Mouse (Mus musculus): Measurements from ENCODE around the gene Slc37a1. TPM values are rescaled to one million over a fixed set of nuclear protein-coding genes. Genes with fewer than 3 reads are reported as not detected.

The Slc37a1 gene
- total and polyA plus RNA-seq, 3 experiments, result 1.9 to 6.6 (median 2.2) TPM

DNA sequence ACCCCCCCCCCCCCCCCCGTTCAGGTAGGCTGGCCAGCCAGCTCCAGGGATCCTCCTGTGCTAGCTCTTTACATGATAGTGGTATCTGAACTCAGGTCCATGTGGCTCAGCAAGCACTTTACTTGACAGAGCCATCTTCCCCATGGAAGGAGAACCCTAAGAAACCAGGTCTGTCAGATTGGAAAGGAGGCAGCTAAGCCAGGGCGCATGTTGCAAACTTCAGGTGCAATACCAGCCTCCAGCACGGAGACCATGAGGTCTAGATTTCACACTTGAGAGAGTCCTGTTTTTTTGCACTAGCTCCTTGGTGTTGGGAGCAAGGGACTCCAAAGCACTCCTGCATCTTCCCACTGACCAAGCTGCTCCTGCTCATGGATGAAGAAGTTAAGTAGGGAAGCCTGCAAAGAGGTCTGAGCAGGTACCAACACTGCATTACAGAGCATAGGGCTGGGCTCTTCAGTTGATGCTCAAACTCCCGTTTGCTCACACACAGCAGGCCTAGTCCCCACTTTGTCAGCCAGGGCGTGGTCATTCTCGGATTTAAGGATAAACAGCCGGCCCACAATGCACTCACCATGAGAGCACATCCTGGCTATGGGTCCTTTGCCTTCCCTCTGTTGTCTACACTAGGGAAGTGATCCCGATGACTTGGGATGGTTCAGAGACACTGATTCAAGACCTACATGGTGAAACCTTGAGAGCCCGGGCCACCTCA lies 10.2 kb upstream of the Slc37a1 start:
- Histone ChIP-seq H3K4me1 (ENCODE audit: control insufficient read depth in 1 of 2, insufficient read depth in 2 of 2) (peaks cover 3 to 5% of the 10 kb centered on the region in 2 experiments; a peak in 2 of 4 replicates), H3K4me3 (replicated peaks in 1 of 3; ENCODE audit: low read depth in 2 of 3, low read length in 2 of 3, poor library complexity in 1 of 3) (no peak overlapping the region), H3K9ac (ENCODE audit: insufficient read depth, low read depth) (no peak overlapping the region), H3K79me2 (replicated peaks; ENCODE audit: control insufficient read depth, extremely low read depth, insufficient read depth, poor library complexity, severe bottlenecking) (no peaks in the 10 kb centered on the region), H3K9me3 (replicated peaks; ENCODE audit: low read length) (no peaks in the 10 kb centered on the region), H3K27me3 (replicated peaks) (peaks cover 11% of the 10 kb centered on the region), H3K27ac (ENCODE audit: insufficient read depth, low read depth) (no peak overlapping the region), H3K36me3 (replicated peaks in 1 of 2; ENCODE audit: control insufficient read depth in 1 of 2, insufficient read depth in 1 of 2, low read length in 1 of 2) (no peaks in the 10 kb centered on the region), H3K4me2 (ENCODE audit: insufficient read depth, low read depth, poor library complexity, severe bottlenecking) (no peak overlapping the region)
- in situ Hi-C loops (cut with MboI; ENCODE audit: low pct_ligation_motif_present, low pct_unique_long_range_greater_than_20kb, low sequenced_read_pairs) (no loop called here), dilution Hi-C loops (cut with MboI; ENCODE audit: extremely low pct_ligation_motif_present, extremely low pct_unique_long_range_greater_than_20kb, low sequenced_read_pairs) (no loop called here)
- TF ChIP-seq CHD1 (IDR thresholded peaks at IDR 0.05; ENCODE audit: low read depth, low read length) (no peak), JUND (conservative IDR thresholded peaks at IDR 0.05; ENCODE audit: low read depth, low read length) (no peak), IRF4 (IDR thresholded peaks at IDR 0.05; ENCODE audit: low read depth, low read length) (no peak), MAFK (IDR thresholded peaks at IDR 0.05; ENCODE audit: insufficient replicate concordance, low read length) (no peak)
- no peak for DNase-seq (ENCODE audit: extremely low read depth)

DNA sequence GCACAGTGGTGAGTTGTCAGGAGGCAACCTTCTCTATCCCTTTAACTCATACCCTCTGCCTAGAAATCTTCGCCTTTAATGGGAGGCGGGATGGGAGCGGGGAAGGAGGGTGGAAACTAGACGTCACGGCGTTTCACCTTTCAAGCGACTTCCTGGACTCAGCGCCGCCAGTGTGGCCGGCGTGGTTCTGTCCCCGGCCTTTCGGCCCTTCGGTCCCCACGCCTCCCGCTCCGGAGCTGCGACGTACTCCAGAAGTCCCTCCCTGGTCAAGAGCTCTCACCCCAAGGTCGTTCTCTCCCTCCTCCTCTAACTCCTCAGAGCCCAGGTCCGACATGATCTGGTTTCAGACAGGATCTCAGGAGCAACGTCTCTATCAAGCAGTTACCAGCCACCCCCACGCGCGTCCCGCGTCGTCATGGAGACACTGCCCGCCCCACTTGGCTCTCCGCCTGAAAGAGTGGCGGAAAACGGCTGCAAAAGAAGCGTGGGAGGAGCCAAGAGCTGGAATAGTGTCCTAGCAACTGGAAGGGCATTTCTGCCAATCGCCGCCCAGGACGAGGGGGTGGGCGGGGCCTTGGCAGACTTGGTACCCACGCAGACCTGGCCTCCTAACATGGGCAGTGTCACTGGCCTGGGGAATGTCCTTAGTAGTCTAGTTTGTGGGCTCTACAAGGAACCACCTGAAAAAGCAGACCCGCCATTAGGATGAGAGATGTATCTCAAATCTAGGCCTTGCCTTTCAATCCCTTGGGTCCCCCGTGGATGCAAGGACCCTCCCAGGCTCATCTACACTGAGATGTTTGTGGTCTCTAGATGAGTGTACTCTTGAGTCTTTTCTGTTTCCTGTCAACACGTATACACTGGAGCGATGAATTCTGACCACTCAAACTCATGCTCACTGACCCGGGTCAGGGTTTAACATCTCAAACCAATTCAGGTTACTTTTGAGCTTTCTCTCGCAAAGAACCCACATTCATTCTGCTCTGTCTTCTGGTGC lies 9.4 kb upstream of the Slc37a1 start, which contains the start of gene Rsph1:
Gene Rsph1, minus strand, starts transcription at position 462 of the 997 bp plus-strand sequence.
- no peaks in the 10 kb centered on the region for H3K79me2 ChIP-seq (replicated peaks; ENCODE audit: control insufficient read depth, extremely low read depth, insufficient read depth, poor library complexity, severe bottlenecking)
- dilution Hi-C loops (cut with MboI; ENCODE audit: extremely low pct_ligation_motif_present, extremely low pct_unique_long_range_greater_than_20kb, low sequenced_read_pairs), result no loop called here
- no peak within 1 kb of the TSS for H3K4me2 ChIP-seq (ENCODE audit: insufficient read depth, low read depth, poor library complexity, severe bottlenecking)
- H3K27ac ChIP-seq (ENCODE audit: insufficient read depth, low read depth), result no peak within 1 kb of the TSS
- H3K4me1 ChIP-seq (ENCODE audit: control insufficient read depth in 1 of 2, insufficient read depth in 2 of 2), result peaks cover 3 to 5% of the 10 kb centered on the region in 2 experiments; a peak in 2 of 4 replicates
- H3K36me3 ChIP-seq (replicated peaks in 1 of 2; ENCODE audit: control insufficient read depth in 1 of 2, insufficient read depth in 1 of 2, low read length in 1 of 2), result no peaks in the 10 kb centered on the region
- in situ Hi-C loops (cut with MboI; ENCODE audit: low pct_ligation_motif_present, low pct_unique_long_range_greater_than_20kb, low sequenced_read_pairs), result no loop called here
- H3K9ac ChIP-seq (ENCODE audit: insufficient read depth, low read depth), result no peak within 1 kb of the TSS
- TF ChIP-seq SIN3A (IDR thresholded peaks at IDR 0.05; ENCODE audit: low read length), result no peak
- no peak for TF ChIP-seq ETS1 (conservative IDR thresholded peaks at IDR 0.05; ENCODE audit: low read depth, low read length)
- TF ChIP-seq BHLHE40 (IDR thresholded peaks at IDR 0.05; ENCODE audit: low read depth, low read length), result no peak
- TF ChIP-seq ZC3H11A (IDR thresholded peaks at IDR 0.05; ENCODE audit: low read depth, low read length), result no peak
- TF ChIP-seq MXI1 (IDR thresholded peaks at IDR 0.05; ENCODE audit: low read depth, low read length), result no peak
- no peak for TF ChIP-seq SMC3 (IDR thresholded peaks at IDR 0.05; ENCODE audit: low read depth, low read length)
- TF ChIP-seq EP300 (IDR thresholded peaks at IDR 0.05; ENCODE audit: low read length), result no peak
- TF ChIP-seq USF2 (conservative IDR thresholded peaks at IDR 0.05; ENCODE audit: low read depth, low read length), result no peak
- TF ChIP-seq TBP (conservative IDR thresholded peaks at IDR 0.05; ENCODE audit: low read depth, low read length), result no peak
- no peak for TF ChIP-seq ZMIZ1 (IDR thresholded peaks at IDR 0.05; ENCODE audit: low read depth, low read length)
- no peak for TF ChIP-seq ELF1 (IDR thresholded peaks at IDR 0.05; ENCODE audit: low read depth, low read length)
- TF ChIP-seq ZNF384 (IDR thresholded peaks at IDR 0.05; ENCODE audit: low read depth, low read length), result no peak
- TF ChIP-seq RCOR1 (conservative IDR thresholded peaks at IDR 0.05; ENCODE audit: low read depth, low read length), result no peak
- TF ChIP-seq MAFK (IDR thresholded peaks at IDR 0.05; ENCODE audit: insufficient replicate concordance, low read length), result no peak
- no peak for TF ChIP-seq MYC (IDR thresholded peaks at IDR 0.05; ENCODE audit: low read depth, low read length)
- H3K27me3 ChIP-seq (replicated peaks), result peaks cover 10% of the 10 kb centered on the region
- no peak within 1 kb of the TSS for H3K4me3 ChIP-seq (replicated peaks in 1 of 3; ENCODE audit: low read depth in 2 of 3, low read length in 2 of 3, poor library complexity in 1 of 3)
- no peaks in the 10 kb centered on the region for H3K9me3 ChIP-seq (replicated peaks; ENCODE audit: low read length)
- no peak for DNase-seq (ENCODE audit: extremely low read depth)
